Mouse (Mus musculus): ENCODE measurements around the gene Gm49342.
"Not testable (repeated sequence)": the region's sequence is repeated elsewhere in the genome, so short reads cannot be mapped to it uniquely, and the experiment has no call there.

Gm49342 gene

DNA sequence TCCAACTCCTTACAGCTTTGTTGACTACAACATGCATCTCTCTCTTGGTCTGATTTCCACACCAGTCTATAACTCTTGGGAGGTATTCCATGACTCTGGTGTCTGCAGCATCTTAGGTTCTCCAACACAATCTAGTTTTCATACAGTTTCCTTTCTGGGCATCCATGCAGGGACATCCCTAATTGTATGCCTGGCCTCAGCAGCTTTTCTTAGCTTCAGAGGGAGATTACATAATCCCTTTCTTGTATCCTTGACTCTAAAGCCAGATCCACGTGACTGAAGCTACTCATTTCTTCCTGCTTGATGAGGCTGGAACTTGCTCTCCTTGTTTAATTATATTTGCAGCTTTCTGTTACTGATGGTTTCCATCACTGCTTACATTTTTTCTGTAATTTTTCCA lies 7.7 kb upstream of the Gm49342 start:
- no peak for DNase-seq (ENCODE audit: low read depth)

DNA sequence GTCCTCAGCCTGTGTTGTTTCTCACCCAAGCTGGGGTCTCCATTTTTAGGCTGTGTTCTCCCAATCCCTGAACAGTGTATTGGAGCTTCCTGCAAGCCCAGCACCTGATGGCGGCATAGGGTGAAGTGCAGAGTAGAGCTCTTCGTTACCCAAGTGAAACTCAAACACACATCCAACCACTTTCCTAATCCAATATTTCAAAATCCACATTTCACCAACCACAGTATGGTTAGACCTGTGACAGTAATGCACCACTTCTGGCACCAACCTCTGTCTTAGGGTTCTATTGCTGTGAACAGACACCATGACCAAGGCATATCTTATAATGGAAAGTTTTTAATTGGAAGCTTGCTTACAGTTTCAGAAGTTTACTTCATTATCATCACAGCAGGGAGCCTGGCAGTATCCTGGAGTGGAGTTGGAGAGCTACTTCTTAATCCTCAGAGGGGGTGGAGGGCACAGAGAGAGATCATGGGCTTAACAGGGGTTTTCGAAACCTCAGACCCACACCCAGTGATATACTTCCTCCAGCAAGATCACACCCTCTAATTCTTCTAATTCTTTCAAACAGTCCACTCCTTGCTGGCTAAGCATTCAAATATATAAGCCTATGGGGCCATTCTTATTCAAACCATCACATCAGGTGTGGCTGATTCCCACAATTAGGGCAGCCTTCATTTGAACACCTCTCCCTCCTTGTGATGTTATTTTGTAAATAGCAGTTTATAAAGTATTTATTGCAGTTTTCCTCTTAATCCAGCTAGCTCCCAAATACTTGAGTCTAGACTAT lies 6.0 kb upstream of the Gm49342 start:
- no peak for DNase-seq (ENCODE audit: low read depth)

GRCm38 (mm10) chr14:50938940-50939339 lies 5.4 kb upstream of the Gm49342 start:
- DNase-seq (ENCODE audit: low read depth) = no peak

GRCm38 (mm10) chr14:50944668-50945033 lies 334 bp downstream of the Gm49342 start:
- DNase-seq (ENCODE audit: low read depth) = not testable (repeated sequence)

DNA sequence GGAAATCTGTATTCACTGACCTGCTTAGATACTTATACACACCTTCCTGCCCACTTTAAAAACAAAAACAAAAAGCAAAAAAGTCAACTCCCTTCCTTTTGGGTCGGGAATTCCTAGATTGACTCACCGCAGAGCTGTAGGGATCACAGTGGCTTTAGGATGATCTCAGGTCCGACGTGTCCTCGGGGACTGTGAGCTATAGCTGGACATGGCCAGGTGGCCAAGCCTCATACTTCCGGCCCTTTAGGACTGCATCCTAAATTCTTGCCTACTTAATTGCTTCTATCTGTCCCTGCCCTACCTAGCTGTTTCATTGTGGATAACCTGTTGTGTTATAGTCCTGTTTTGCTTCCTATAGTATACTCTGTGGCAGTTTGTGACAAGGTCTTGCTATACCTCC lies 764 bp downstream of the Gm49342 start:
- DNase-seq (ENCODE audit: low read depth) = not testable (repeated sequence)

DNA sequence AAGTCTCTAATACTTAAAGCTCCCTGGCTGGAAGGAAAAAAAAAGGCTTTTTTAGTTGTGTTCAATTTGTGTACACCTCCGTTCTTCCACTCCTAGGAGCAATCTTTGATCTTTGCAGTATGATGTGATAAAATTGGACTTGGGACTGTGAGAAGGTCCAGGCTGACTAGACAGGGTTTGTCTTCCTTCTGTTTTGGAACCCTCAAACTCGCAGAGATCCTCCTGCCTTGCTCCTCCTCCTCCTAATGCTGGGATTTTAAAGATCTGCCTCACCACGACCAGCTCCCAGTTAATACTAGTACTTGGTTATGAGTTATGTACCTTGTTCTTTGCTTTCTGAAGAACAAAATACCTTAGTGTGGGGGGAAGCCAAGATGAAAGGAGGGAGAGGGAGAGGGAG lies 1.2 kb downstream of the Gm49342 start:
- DNase-seq (ENCODE audit: low read depth) = not testable (repeated sequence)

- DNase-seq (ENCODE audit: low read depth) = no peak
Measured at GRCm38 (mm10) chr14:50955487-50955886, 11.2 kb downstream of the Gm49342 start.

- DNase-seq (ENCODE audit: low read depth) = peak; percentile 48
Measured at GRCm38 (mm10) chr14:50955942-50956508, 11.7 kb downstream of the Gm49342 start, which contains the start of gene Pnp2. Pnp2 (plus strand) TSS chr14:50955992.

DNA sequence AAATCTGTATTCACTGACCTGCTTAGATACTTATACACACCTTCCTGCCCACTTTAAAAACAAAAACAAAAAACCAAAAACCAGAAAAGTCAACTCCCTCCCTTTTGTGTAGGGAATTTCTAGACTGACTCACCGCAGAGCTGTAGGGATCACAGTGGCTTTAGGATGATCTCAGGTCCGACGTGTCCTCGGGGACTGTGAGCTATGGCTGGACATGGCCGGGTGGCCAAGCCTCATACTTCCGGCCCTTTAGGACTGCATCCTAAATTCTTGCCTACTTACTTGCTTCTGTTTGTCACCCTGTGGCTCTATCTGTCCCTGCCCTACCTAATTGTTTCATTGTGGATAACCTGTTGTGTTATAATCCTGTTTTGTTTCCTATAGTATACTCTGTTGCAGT lies 12.4 kb downstream of the Gm49342 start:
- not testable (repeated sequence) for DNase-seq (ENCODE audit: low read depth)

DNA sequence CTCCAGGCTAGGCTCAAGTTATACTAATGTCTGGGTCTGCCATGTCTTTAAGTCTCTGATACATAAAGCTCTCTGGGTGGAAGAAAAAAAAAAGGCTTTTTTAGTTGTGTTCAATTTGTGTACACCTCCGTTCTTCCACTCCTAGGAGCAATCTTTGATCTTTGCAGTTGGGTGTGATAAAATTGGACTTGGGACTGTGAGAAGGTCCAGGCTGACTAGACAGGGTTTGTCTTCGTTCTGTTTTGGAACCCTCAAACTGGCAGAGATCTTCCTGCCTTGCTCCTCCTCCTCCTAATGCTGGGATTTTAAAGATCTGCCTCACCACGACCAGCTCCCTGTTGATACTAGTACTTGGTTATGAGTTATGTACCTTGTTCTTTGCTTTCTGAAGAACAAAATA lies 12.8 kb downstream of the Gm49342 start:
- DNase-seq (ENCODE audit: low read depth) = not testable (repeated sequence)

GRCm38 (mm10) chr14:50958289-50958995 lies 14.1 kb downstream of the Gm49342 start:
- not testable (repeated sequence) for DNase-seq (ENCODE audit: low read depth)

DNA sequence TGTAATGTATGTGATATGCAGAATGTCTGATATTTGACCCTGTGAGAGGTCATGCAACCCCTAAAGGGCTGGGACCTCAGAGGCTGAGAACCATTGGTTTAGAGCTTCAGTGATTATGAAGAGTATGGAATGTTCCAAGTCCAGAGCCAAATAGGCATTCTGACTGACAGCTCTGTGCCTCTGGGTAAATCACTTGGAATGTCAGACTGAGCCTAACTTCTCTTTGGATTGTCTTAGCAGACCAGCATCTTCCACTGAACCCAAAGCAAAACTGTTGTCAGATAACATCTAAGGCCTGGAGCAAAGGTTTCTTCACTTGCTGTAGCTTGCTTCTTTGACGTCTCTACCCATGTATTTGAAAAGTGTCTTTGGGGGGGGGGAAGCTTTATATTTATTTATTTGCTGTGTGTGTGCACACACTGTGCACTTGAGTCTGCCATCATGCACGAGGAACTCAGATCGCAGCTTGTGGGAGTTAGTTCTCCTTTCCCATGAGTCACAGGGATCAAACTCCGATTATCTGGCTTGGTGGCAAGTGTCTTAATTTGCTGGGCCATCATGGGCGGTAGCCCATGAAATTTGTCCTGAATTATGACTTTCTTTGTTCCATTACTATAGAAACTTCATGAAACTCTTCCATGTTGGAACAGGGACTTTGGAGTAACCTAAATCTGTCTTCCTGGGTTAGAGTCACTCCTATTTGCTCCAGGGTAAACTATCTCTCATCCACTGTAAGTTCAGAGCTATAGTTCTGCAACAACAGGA lies 24.1 kb downstream of the Gm49342 start:
- DNase-seq (ENCODE audit: low read depth) = no peak

DNA sequence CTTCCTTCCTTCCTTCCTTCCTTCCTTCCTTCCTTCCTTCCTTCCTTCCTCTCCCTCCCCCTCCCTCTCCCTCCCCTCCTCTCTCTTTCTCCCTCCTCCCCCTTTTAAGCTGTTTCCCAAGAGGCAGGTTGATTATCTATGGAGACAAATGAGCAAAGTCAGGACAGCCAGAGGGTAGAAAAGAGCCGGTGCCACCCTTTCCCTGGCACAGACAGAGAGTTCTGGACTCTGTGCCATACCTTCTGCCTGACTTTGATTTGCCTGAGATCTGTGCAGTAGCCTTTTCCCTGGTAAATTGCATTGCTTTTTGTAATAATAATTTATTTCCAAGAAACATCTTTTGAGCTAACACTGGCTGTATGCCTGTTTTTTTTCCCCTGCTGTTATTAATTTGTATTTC lies 24.7 kb downstream of the Gm49342 start:
- no peak for DNase-seq (ENCODE audit: low read depth)

GRCm38 (mm10) chr14:50969558-50970544 lies 25.5 kb downstream of the Gm49342 start:
- DNase-seq (ENCODE audit: low read depth) = peak; percentile 23

GRCm38 (mm10) chr14:50970822-50971221 lies 26.5 kb downstream of the Gm49342 start:
- peak; percentile 32 for DNase-seq (ENCODE audit: low read depth)

- not testable (repeated sequence) for DNase-seq (ENCODE audit: low read depth)
Measured at GRCm38 (mm10) chr14:50973054-50973453, 28.7 kb downstream of the Gm49342 start.

DNA sequence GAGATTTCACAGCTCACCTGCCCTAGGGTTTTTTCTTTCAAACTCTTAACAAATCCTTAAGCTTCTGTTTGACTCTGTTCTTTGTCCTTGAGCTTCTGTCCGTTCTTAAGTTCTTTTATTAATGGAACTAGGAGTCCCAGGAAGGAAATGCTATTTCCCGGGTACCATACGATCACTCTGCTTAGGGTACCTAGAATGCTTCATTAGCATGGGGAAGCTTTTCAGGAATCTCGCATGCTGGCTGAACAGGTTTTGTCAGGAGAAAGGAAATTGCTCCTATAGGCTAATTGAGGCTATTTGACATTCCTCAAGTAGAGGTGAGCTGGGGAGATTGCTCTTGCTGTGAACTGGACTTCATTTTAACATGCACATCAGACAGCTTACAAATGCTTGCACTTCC lies 29.4 kb downstream of the Gm49342 start:
- DNase-seq (ENCODE audit: low read depth) = no peak

DNA sequence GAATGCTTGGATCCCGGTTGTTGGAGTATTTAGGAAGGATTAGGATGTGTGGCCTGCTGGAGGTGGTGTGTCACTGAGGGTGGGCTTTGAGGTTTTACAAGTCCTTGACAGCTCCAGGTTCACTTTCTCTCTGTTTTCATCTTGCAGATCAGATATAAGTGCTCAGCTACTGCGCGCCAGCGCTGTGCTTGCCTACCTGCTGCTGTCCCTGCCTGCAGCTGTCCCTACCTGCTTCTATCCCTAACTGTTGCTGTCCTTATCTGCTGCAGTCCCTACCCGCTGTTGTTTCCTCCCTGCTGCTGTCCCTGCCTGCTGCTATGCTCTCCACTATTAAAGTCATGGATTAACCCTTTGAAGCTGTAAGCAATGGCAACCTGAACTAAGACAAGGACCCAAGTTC lies 30.7 kb downstream of the Gm49342 start:
- DNase-seq (ENCODE audit: low read depth) = no peak

DNA sequence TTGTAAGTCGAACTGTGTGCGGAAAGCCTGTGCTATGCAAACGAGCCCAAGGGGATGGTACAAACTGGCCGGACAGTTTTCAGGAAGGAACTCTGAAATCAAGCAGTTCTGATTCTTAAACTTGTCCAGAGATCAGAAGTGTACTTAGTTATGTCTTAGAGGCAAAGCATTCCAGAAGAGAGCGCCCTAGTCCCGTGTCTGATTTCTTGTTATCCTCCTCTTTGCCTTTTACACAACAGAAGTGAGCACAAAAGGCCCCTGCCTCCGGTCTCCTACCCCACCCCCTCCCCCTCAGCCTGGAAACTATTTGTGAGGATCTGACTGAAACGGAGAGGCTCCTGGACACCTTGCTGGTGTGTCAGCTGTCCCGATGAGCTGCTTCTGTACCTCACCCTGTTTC lies 32.4 kb downstream of the Gm49342 start:
- no peak for DNase-seq (ENCODE audit: low read depth)

DNA sequence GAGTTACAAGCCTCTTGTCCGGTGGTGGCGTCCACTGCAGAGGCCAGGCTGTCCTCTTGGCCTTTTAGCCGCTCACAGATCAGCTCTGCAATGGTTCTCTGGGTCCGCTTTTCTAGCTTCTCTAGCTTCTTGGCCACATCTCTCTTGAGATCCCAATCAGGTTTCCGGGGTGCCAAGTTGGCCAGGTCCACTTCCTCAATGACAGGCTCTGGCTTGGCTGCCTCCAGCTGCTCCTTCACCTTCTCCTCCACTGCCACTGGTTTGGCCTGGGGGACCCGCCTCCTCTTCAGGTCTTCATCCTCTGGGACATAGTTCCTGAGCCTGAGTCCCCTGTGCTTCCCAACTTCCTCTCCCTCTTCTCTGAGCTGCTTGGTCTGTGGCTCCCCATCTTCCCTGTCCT lies 34.1 kb downstream of the Gm49342 start:
- not testable (repeated sequence) for DNase-seq (ENCODE audit: low read depth)

DNA sequence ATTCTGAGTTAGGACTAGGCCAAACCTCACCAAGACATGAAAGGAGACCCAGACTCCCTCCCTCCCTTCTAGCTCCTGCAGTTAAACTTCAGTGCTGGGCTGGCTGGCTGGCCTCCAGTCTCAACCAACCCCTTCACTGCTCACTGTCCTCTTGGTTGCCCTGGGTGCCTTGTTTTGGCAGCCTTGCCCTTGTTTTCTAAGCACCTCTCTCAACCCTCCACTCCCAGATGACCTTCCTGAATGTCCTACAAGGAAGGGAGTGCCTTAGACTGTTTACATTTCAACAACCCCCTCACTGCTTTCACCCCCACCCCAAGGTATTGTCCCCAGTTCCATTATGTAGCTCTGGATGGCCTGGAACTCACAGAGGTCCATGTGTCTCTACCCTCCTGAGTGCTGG lies 35.3 kb downstream of the Gm49342 start:
- no peak for DNase-seq (ENCODE audit: low read depth)

Measured in naive thymus-derived CD4-positive, alpha-beta T cell, adult 2 months (primary cell).